Mouse (Mus musculus): ENCODE results near the gene Pbx2.

Gene Pbx2

GRCm38 (mm10) chr17:34629796-34630603 is 38.9 kb downstream of the Pbx2 start:
- DNase-seq (ENCODE audit: extremely low spot score): no peak

- DNase-seq (ENCODE audit: extremely low spot score): no peak
Observed at GRCm38 (mm10) chr17:34630761-34631301, 39.8 kb downstream of the Pbx2 start.

- DNase-seq (ENCODE audit: extremely low spot score): no peak
Observed at GRCm38 (mm10) chr17:34631647-34632046, 40.6 kb downstream of the Pbx2 start.

- peak; percentile 69 for DNase-seq (ENCODE audit: extremely low spot score)
Observed at GRCm38 (mm10) chr17:34632261-34632691, 41.2 kb downstream of the Pbx2 start.

GRCm38 (mm10) chr17:34635671-34636070 is 44.6 kb downstream of the Pbx2 start:
- no peak for DNase-seq (ENCODE audit: extremely low spot score)

GRCm38 (mm10) chr17:34637459-34637858 is 46.4 kb downstream of the Pbx2 start:
- DNase-seq (ENCODE audit: extremely low spot score): no peak

- DNase-seq (ENCODE audit: extremely low spot score): no peak
Observed at GRCm38 (mm10) chr17:34639461-34640255, 48.6 kb downstream of the Pbx2 start.

- DNase-seq (ENCODE audit: extremely low spot score): no peak
Observed at GRCm38 (mm10) chr17:34640778-34641601, 49.9 kb downstream of the Pbx2 start.

- no peak for DNase-seq (ENCODE audit: extremely low spot score)
Observed at GRCm38 (mm10) chr17:34641945-34642344, 50.9 kb downstream of the Pbx2 start.

- no peak for DNase-seq (ENCODE audit: extremely low spot score)
Observed at GRCm38 (mm10) chr17:34643379-34643778, 52.3 kb downstream of the Pbx2 start.

GRCm38 (mm10) chr17:34643944-34644343 is 52.9 kb downstream of the Pbx2 start:
- no peak for DNase-seq (ENCODE audit: extremely low spot score)

- DNase-seq (ENCODE audit: extremely low spot score): peak; percentile 94
Observed at GRCm38 (mm10) chr17:34644608-34645007, 53.5 kb downstream of the Pbx2 start, which contains the start of gene Fkbpl. Gene Fkbpl (plus strand): TSS chr17:34644764.

- no peak for DNase-seq (ENCODE audit: extremely low spot score)
Observed at GRCm38 (mm10) chr17:34645256-34645829, 54.3 kb downstream of the Pbx2 start.

- no peak for DNase-seq (ENCODE audit: extremely low spot score)
Observed at GRCm38 (mm10) chr17:34645831-34646511, 54.9 kb downstream of the Pbx2 start.
